Mouse (Mus musculus) CD4-positive naive resting alpha-beta T cell, adult 57 days (primary cell): Measurements from ENCODE around the gene Hamp2. TPM values are rescaled to one million over a fixed set of nuclear protein-coding genes. Genes with fewer than 3 reads are reported as not detected.

Experiments used
- total RNA-seq: library from RNA; stranded (reverse); gene quantifications from one replicate; pipeline ENCODE4 v1.2.4, GENCODE M21; 2023

Gene Hamp2
- not detected for total RNA-seq

DNA sequence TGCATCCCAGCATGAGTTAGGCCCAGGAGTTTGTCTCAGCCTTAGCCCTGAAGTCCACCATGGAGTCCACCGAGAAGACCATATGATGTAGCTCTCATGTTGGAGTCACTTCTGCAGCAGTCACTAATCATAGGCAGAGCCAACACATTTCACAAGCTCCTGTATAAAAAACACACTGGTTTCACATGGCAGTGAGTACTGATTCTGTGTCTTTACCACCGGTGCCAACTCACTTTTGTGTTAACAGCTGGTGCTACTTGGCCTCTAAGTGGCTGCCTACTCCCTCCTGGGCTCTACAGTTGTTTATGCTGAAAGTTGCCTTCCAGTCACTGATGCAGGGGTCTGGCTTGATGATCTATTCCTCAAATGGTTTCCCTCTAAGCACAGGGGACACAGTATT lies at the start of gene Hamp2:
TSS of gene Hamp2 (minus strand) at position 101 of the 400 bp plus-strand sequence.

DNA sequence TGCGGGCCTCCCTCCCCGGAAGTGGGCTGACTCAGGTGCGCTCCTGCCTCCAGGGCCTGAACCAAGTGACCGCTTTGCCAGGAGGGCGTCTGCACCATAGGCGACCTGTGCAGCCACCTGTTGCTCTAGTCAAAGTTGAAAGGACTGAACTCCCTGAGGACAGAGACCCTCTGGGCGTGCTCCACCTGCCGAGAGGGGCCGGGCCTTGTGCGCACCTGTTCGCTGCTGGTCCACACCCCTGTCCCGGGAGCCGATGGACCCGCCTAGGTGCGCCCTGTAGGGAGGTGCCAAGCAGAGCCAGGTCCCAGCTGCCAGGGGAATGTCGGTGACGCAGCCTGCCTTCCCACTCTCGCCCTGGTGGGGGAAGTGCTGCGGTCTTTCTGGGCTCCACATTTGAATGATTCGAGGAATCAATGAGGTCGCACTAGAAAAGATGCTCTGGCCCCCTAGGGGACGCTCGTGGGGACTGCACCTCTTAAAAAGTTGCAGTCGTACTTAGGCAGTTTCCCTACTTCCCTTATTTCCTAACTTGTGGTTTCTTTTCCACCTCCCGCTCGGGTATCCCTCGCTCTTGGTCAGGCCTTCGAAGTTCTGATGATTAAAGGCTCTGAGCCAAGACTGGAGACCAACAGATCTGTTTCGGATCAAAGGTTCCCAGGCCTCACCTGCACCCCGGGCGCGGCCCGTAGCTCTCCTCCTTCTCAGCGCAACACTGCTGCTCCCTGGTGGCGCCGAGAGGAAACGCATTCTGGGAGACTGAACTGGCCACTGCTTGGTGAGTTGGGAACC lies 49.2 kb upstream of the Hamp2 start, which contains the start of gene Fam187b:
TSS of gene Fam187b (plus strand) at position 290 of the 789 bp plus-strand sequence.

DNA sequence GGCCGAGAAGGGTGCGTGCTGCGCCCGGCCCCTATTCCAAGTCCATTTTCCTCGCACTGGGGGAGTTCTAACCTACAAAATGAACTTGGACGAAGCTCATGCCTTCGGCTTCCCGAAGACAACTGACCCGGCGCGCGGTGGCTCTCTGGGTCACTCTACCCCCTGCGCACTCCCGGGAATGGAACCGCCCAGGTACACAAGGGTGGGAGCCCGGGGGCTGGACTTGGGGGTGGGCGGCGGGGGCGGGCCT lies 48.7 kb upstream of the Hamp2 start, which contains the start of gene Lsr:
TSS of gene Lsr (minus strand) at position 214 of the 250 bp plus-strand sequence.

DNA sequence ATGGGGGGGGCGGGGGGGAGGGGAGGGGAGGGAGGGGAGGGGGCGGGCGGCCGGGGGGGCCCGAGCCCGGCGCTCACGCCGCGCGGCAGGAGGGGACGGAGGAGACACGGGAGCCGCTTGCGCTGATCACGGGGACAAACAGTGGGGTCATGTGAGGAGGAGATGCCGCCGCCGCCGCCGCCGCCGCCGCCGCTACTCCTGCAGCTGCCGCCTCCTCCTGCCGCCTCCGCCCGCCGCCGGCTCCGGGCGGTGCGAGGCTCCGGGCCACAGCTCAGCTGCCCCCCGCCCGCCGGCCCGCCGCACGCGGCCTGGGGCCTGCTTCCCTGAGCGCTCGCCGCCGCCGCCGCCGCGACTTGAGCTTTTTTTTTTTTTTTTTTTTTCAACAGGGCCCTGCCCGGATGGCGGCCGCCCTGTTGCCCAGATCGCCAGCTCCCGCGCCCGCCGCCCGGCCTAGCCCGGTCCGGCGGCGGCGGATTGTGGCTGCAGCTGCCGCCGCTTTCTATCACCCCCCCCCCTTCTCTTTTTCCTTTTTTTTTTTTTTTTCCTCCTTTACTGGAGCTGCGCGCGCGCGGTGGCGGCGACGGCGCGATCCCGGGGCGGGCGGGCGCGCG lies 32.4 kb upstream of the Hamp2 start, which contains the start of gene Usf2:
TSS of gene Usf2 (minus strand) at position 48 of the 611 bp plus-strand sequence.

DNA sequence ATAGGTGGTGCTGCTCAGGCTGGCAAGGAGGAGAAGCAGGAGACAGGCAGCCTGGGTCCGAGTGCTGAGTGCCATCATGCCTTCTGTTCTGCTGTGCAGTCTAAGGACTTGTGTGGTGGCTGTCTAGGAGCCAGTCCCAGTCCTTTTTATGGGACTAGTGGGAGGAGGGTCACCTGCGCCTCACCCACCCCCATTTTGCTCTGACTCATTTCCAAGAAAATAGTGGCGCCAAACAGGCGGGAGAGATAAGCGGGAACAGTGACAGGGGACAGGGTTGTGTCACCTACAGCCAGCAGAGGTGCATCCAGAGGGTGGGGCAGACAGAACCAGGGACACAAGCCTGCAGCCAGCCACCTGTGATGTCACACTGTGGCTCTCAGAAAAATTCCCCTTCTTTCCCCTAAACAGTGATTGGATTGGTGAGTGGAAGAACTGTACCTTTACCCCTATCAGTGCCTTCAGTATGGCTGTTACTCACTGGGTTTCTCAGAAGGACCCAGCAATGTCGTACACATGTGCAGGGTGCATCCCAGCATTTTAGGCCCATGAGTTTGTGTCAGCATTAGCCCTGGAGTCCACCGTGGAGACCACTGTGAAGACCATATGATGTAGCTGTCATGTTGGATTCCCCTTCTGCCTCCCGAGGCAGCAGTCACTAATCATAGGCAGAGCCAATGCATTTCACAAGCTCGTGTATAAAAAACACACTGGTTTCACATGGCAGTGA lies 19.6 kb upstream of the Hamp2 start, which contains the start of gene Hamp:
TSS of gene Hamp (minus strand) at position 124 of the 727 bp plus-strand sequence.

DNA sequence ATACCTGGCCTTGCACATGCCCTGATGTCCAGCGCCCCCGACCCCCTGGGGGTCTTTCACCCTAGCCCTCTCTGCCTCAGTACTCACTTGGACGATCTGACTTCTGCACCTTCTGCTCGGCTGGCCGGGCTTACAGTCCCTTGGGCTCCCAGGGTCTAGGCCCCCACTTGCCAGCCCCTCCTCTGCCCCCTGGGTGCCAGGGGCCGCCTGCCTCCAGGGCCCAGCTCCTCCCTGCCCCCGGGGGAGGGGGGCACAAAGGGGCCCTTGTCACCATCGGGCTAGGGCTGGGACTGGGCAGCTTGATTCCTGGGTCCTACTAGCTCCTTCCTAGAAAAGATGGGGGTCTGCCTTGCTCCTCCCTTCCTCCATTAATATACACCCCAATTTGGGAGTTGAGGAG lies 9.7 kb downstream of the Hamp2 start, which contains the start of gene Mag:
TSS of gene Mag (minus strand) at position 142 of the 400 bp plus-strand sequence.

DNA sequence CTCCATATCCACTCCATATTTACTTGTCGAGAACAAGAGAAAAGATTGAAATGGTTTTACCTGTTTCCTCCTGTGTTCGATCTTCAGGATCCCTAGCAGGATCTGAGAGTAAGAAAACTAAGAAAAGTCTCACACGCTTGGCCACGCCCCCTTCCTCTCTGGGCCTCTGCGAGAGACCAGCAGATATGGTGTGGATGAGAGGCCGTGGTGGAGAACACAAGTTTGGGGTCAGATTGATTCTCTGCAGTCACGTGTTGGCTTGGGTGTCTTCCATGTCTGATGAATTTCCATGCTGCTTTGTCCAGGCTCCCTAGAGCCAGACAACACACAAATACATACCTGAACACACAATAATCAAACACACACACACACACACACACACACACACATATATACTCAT lies 44.3 kb downstream of the Hamp2 start, which contains the start of gene Cd22:
TSS of gene Cd22 (minus strand) at position 167 of the 400 bp plus-strand sequence.

Other genes starting within 250 kb of the Hamp2 start
- gene 2200002J24Rik, start 225.8 kb downstream of the Hamp2 start, total RNA-seq: not detected
- gene Atp4a, start 212.5 kb downstream of the Hamp2 start, total RNA-seq: not detected
- gene Tmem147, start 195.1 kb downstream of the Hamp2 start, total RNA-seq: 41.1 TPM
- gene Gapdhs, start 181.0 kb downstream of the Hamp2 start, total RNA-seq: not detected
- 4.5 TPM for gene Sbsn, start 173.2 kb downstream of the Hamp2 start, total RNA-seq
- not detected for gene Dmkn, start 160.9 kb downstream of the Hamp2 start, total RNA-seq
- not detected for gene Krtdap, start 136.8 kb downstream of the Hamp2 start, total RNA-seq
- gene Ffar2, start 100.9 kb downstream of the Hamp2 start, total RNA-seq: 0.86 TPM
- gene Ffar3, start 68.5 kb downstream of the Hamp2 start, total RNA-seq: not detected
- 0.30 TPM for gene Ffar1, start 63.1 kb downstream of the Hamp2 start, total RNA-seq
- 33.5 TPM for gene Cd22, start 44.3 kb downstream of the Hamp2 start, total RNA-seq
- not detected for gene Mag, start 9.8 kb downstream of the Hamp2 start, total RNA-seq
- gene Hamp, start 19.4 kb upstream of the Hamp2 start, total RNA-seq: not detected
- gene Usf2, start 32.1 kb upstream of the Hamp2 start, total RNA-seq: 168 TPM
- gene Lsr, start 48.8 kb upstream of the Hamp2 start, total RNA-seq: 2.9 TPM
- gene Fam187b, start 49.1 kb upstream of the Hamp2 start, total RNA-seq: not detected
- 934 TPM for gene Fxyd5, start 117.8 kb upstream of the Hamp2 start, total RNA-seq
- gene Fxyd7, start 126.8 kb upstream of the Hamp2 start, total RNA-seq: not detected
- not detected for gene Fxyd1, start 132.5 kb upstream of the Hamp2 start, total RNA-seq
- gene Lgi4, start 134.7 kb upstream of the Hamp2 start, total RNA-seq: 0.27 TPM
- 1.3 TPM for gene Fxyd3, start 152.0 kb upstream of the Hamp2 start, total RNA-seq
- 1.9 TPM for gene Hpn, start 190.6 kb upstream of the Hamp2 start, total RNA-seq
- 1.1 TPM for gene Scn1b, start 202.3 kb upstream of the Hamp2 start, total RNA-seq
- gene Gramd1a, start 231.2 kb upstream of the Hamp2 start, total RNA-seq: 886 TPM